Mouse (Mus musculus): ENCODE measurements around the gene Prkag2. TPM values are rescaled to one million over a fixed set of nuclear protein-coding genes. Genes with fewer than 3 reads are reported as not detected.

Gene Prkag2
- polyA plus RNA-seq, 1 experiment from 2014 or later, result 74.5 TPM

- Histone ChIP-seq H3K27ac (no peak overlapping the region), H3K27me3 (no peaks in the 10 kb centered on the region), H3K9ac (replicated peaks) (no peak overlapping the region), H3K9me3 (no peaks in the 10 kb centered on the region), H3K4me1 (replicated peaks) (peaks cover 7% of the 10 kb centered on the region), H3K4me3 (replicated peaks) (no peak overlapping the region), H3K4me2 (replicated peaks) (no peak overlapping the region), H3K36me3 (no peaks in the 10 kb centered on the region)
- ATAC-seq, result no peak
- 80% methylated on average over 7 of the region's 7 CpGs for WGBS
Observed at GRCm38 (mm10) chr5:24950891-24951574, 149.4 kb downstream of the Prkag2 start.

GRCm38 (mm10) chr5:24950039-24950438 lies 150.4 kb downstream of the Prkag2 start:
- no peaks in the 10 kb centered on the region for H3K36me3 ChIP-seq
- H3K9me3 ChIP-seq, result no peaks in the 10 kb centered on the region
- H3K4me2 ChIP-seq (replicated peaks), result no peak overlapping the region
- H3K27me3 ChIP-seq, result no peaks in the 10 kb centered on the region
- 86% methylated on average over 6 of the region's 6 CpGs for WGBS
- H3K9ac ChIP-seq (replicated peaks), result no peak overlapping the region
- H3K4me1 ChIP-seq (replicated peaks), result peaks cover 7% of the 10 kb centered on the region
- H3K27ac ChIP-seq, result no peak overlapping the region
- ATAC-seq, result no peak
- no peak overlapping the region for H3K4me3 ChIP-seq (replicated peaks)

- ATAC-seq, result no peak
- 62% methylated on average over 5 of the region's 5 CpGs for WGBS
Observed at GRCm38 (mm10) chr5:24938046-24938822, 162.2 kb downstream of the Prkag2 start.

GRCm38 (mm10) chr5:24936451-24936850 lies 164.0 kb downstream of the Prkag2 start:
- Histone ChIP-seq H3K4me2 (replicated peaks) (no peak overlapping the region), H3K9me3 (no peaks in the 10 kb centered on the region), H3K36me3 (no peaks in the 10 kb centered on the region), H3K4me3 (replicated peaks) (no peak overlapping the region), H3K27me3 (no peaks in the 10 kb centered on the region), H3K9ac (replicated peaks) (no peak overlapping the region), H3K4me1 (replicated peaks) (no peaks in the 10 kb centered on the region), H3K27ac (no peak overlapping the region)
- ATAC-seq, result no peak
- WGBS, result 81% methylated on average over 8 of the region's 8 CpGs

More at GRCm38 (mm10) chr5:24938046-24938822, 162.2 kb downstream of the Prkag2 start:
- Histone ChIP-seq H3K27me3 (no peaks in the 10 kb centered on the region), H3K36me3 (no peaks in the 10 kb centered on the region), H3K4me1 (replicated peaks) (no peaks in the 10 kb centered on the region), H3K27ac (no peak overlapping the region), H3K4me2 (replicated peaks) (no peak overlapping the region), H3K4me3 (replicated peaks) (no peak overlapping the region), H3K9me3 (no peaks in the 10 kb centered on the region), H3K9ac (replicated peaks) (no peak overlapping the region)

- no peak overlapping the region for H3K9ac ChIP-seq (replicated peaks)
Observed at GRCm38 (mm10) chr5:24935446-24935845, 165.0 kb downstream of the Prkag2 start.

GRCm38 (mm10) chr5:24933760-24934159 lies 166.7 kb downstream of the Prkag2 start:
- Histone ChIP-seq H3K9me3 (no peaks in the 10 kb centered on the region), H3K9ac (replicated peaks) (no peak overlapping the region), H3K36me3 (no peaks in the 10 kb centered on the region), H3K27ac (no peak overlapping the region), H3K4me2 (replicated peaks) (no peak overlapping the region), H3K4me3 (replicated peaks) (no peak overlapping the region), H3K27me3 (no peaks in the 10 kb centered on the region), H3K4me1 (replicated peaks) (no peaks in the 10 kb centered on the region)
- 95% methylated on average over 1 of the region's 1 CpGs for WGBS
- no peak for ATAC-seq

More at GRCm38 (mm10) chr5:24935446-24935845, 165.0 kb downstream of the Prkag2 start:
- H3K27me3 ChIP-seq, result no peaks in the 10 kb centered on the region
- ATAC-seq, result no peak
- H3K4me2 ChIP-seq (replicated peaks), result no peak overlapping the region
- H3K4me3 ChIP-seq (replicated peaks), result no peak overlapping the region
- WGBS, result 87% methylated on average over 10 of the region's 10 CpGs
- no peaks in the 10 kb centered on the region for H3K9me3 ChIP-seq
- H3K27ac ChIP-seq, result no peak overlapping the region
- H3K4me1 ChIP-seq (replicated peaks), result no peaks in the 10 kb centered on the region
- H3K36me3 ChIP-seq, result no peaks in the 10 kb centered on the region

- Histone ChIP-seq H3K4me3 (replicated peaks) (no peak overlapping the region), H3K27me3 (no peaks in the 10 kb centered on the region), H3K36me3 (no peaks in the 10 kb centered on the region), H3K9ac (replicated peaks) (no peak overlapping the region), H3K9me3 (no peaks in the 10 kb centered on the region), H3K27ac (no peak overlapping the region), H3K4me1 (replicated peaks) (no peaks in the 10 kb centered on the region), H3K4me2 (replicated peaks) (no peak overlapping the region)
- 83% methylated on average over 10 of the region's 10 CpGs for WGBS
- ATAC-seq, result no peak
Observed at GRCm38 (mm10) chr5:24931578-24932185, 168.8 kb downstream of the Prkag2 start.

- ATAC-seq, result no peak
- no peak overlapping the region for H3K4me3 ChIP-seq (replicated peaks)
- no peaks in the 10 kb centered on the region for H3K9me3 ChIP-seq
- H3K4me2 ChIP-seq (replicated peaks), result no peak overlapping the region
- H3K9ac ChIP-seq (replicated peaks), result no peak overlapping the region
- H3K27me3 ChIP-seq, result no peaks in the 10 kb centered on the region
- H3K27ac ChIP-seq, result no peak overlapping the region
- no peaks in the 10 kb centered on the region for H3K36me3 ChIP-seq
- no peaks in the 10 kb centered on the region for H3K4me1 ChIP-seq (replicated peaks)
- 81% methylated on average over 8 of the region's 8 CpGs for WGBS
Observed at GRCm38 (mm10) chr5:24930831-24931577, 169.4 kb downstream of the Prkag2 start.

- no peak for ATAC-seq
- H3K4me1 ChIP-seq (replicated peaks), result no peaks in the 10 kb centered on the region
- whole genome bisulfite sequencing, result 95% methylated on average over 4 of the region's 4 CpGs
- no peaks in the 10 kb centered on the region for H3K36me3 ChIP-seq
- H3K4me2 ChIP-seq (replicated peaks), result no peak overlapping the region
- H3K27ac ChIP-seq, result no peak overlapping the region
- H3K4me3 ChIP-seq (replicated peaks), result no peak overlapping the region
- no peaks in the 10 kb centered on the region for H3K27me3 ChIP-seq
- H3K9me3 ChIP-seq, result no peaks in the 10 kb centered on the region
- no peak overlapping the region for H3K9ac ChIP-seq (replicated peaks)
Observed at GRCm38 (mm10) chr5:24928816-24929215, 171.6 kb downstream of the Prkag2 start.

GRCm38 (mm10) chr5:24927706-24928105 lies 172.7 kb downstream of the Prkag2 start:
- no peak for ATAC-seq
- Histone ChIP-seq H3K36me3 (no peaks in the 10 kb centered on the region), H3K4me3 (replicated peaks) (no peak overlapping the region), H3K27me3 (no peaks in the 10 kb centered on the region), H3K9ac (replicated peaks) (no peak overlapping the region), H3K9me3 (no peaks in the 10 kb centered on the region), H3K27ac (no peak overlapping the region), H3K4me1 (replicated peaks) (no peaks in the 10 kb centered on the region), H3K4me2 (replicated peaks) (no peak overlapping the region)
- 15% methylated on average over 8 of the region's 8 CpGs for WGBS

GRCm38 (mm10) chr5:24919155-24919554 lies 181.3 kb downstream of the Prkag2 start:
- ATAC-seq, result no peak
- H3K27me3 ChIP-seq, result no peaks in the 10 kb centered on the region
- H3K27ac ChIP-seq, result no peak overlapping the region
- H3K9me3 ChIP-seq, result no peaks in the 10 kb centered on the region
- H3K4me3 ChIP-seq (replicated peaks), result no peak overlapping the region
- no peak overlapping the region for H3K9ac ChIP-seq (replicated peaks)
- H3K4me1 ChIP-seq (replicated peaks), result no peaks in the 10 kb centered on the region
- H3K4me2 ChIP-seq (replicated peaks), result no peak overlapping the region
- H3K36me3 ChIP-seq, result no peaks in the 10 kb centered on the region
- WGBS, result 75% methylated on average over 1 of the region's 1 CpGs

- Histone ChIP-seq H3K27ac (no peak overlapping the region), H3K9me3 (no peaks in the 10 kb centered on the region), H3K27me3 (no peaks in the 10 kb centered on the region), H3K9ac (replicated peaks) (no peak overlapping the region), H3K4me2 (replicated peaks) (no peak overlapping the region), H3K4me1 (replicated peaks) (no peaks in the 10 kb centered on the region), H3K36me3 (no peaks in the 10 kb centered on the region), H3K4me3 (replicated peaks) (no peak overlapping the region)
- ATAC-seq, result no peak
- WGBS, result 87% methylated on average over 4 of the region's 4 CpGs
Observed at GRCm38 (mm10) chr5:24916511-24916910, 183.9 kb downstream of the Prkag2 start.

Measured in midbrain, embryonic 13.5 days (tissue).